Mouse (Mus musculus) cerebellum, adult 9-11 months (tissue): ENCODE results near the gene Car5a.

Source experiments
- DNase-seq: peaks from one replicate; pipeline ENCODE4 v3.0.0; 2022

The Car5a gene

GRCm38 (mm10) chr8:121905420-121905819, 39.3 kb downstream of the Car5a start:
- peak; percentile 44 for DNase-seq

- DNase-seq: no peak
Observed at GRCm38 (mm10) chr8:121904999-121905398, 39.7 kb downstream of the Car5a start.

GRCm38 (mm10) chr8:121903977-121904376, 40.7 kb downstream of the Car5a start:
- peak; percentile 75 for DNase-seq

DNA sequence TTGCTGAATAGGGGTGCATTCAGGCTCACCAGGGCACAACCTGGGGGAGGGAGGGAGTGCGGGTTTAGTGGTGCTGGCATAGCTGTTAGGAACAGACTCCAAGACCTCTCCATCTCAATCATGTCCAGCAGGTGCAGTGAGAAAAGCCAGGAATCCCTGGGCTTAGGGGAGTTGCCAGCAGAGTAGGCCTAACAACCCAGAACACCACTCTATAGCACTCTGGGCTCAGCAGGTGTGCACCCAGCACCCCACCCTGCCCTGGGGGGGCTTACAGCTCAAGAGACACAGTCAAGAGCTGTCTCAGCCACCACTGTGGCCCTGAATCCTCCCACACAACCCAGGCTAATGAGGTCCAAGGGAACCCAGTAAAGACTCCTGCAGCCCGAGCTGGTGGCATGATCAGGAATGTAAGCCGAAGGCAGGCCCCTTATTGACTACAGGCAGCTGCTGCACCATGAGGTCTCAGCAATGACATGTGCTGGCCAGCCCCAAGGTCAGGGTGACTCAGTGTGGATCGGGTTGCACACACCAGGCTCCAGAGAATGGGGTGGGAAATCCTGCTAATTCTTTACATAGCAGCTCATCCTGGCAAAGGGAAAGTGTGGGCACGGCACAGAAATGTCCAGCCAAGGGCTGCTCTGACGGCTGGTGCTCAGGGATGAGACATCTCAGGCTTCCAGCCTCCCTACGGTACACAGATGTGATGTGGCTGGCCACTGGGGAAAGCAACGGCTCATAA, 43.0 kb downstream of the Car5a start:
- DNase-seq: peak; percentile 60

DNA sequence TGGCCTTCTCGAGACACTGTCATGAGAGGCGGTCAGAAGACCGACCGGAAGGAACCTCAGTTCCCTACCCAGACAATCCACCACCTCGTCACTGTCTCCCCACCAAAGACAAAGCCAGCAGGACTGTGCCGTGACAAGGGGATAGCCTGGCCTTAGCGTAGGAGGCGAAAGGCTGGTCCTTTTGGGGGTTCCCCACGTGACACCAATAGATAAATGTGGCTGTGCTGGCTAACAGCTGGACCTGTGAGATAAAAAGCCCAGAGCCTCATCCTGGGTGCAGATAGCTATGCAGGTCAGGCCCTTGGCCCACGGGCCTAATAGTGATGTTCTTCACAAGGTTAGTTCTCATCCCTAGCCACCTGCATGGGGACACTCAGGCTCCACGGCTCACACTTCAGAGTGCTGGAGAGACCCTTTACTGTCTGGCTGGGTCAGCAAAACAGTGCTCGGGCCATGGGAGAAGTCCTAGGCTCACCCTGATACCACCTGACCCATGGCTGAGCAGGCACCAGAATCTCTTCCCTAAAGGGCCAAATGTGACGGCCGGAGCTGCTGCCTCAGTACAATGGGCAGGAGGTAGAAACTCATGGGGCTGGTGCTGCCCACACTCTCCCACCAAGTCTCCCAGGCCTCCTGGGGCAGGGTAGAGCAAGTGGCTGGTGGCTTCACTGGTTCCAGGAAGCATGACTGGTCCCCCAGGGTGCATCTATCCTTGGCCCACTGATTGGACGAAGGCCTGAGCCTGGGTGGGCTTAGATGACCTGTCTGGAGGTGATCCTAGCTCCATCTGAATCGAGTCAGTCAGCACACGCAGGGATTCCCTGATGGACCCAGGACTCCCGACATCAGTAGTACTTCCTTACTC, 45.3 kb downstream of the Car5a start:
- DNase-seq: peak; percentile 34

DNA sequence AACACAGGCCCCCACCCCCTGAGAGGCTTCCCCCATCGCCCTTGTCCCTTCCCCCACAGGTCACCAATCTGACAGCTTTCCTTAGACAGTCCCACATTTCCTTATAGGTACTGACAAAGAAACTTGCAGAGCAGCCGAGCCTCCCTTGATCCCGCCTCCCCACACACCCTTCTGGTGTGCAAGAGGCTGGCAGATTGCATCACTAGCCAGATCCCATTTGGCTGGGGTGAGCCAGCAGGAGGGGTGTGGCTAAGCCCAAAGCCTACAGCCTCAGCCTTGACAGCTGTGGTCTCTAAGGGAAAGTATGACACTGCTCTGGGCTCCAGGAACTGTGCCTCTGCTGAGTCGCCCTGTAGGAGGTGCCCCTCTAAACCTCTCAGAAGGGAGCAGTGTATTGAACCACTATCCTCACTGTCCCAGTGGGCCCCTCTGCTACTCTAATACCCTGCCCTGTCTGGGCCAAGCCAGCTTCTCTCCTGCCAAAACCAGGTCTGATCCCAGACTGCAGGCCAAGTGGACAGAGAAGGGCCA, 46.2 kb downstream of the Car5a start:
- peak; percentile 78 for DNase-seq

DNA sequence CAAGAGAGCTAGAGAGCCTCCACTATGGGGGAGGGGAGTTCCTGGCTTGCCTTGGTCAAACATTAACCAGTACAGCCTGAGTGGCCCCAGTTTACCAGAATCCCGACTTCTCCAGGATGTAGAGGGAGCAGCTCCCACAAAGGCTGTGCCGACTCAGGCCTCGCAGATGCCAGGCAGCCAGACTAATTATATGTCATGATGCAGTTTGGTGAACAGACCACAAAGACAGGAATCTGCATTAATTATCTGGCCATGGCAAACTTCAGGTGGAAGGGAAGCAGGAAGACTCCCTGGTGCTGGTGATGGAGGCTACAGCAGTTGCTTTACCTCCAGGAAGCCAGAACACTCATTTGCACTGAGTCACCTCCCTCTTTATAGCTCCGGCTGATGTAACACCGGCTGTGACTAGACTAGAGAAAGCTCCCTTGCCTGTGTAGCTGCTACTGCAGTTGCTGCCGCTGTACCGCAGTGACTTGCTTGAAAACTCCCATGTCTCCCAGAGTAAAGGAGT, 46.8 kb downstream of the Car5a start:
- peak; percentile 52 for DNase-seq

- DNase-seq: no peak
Observed at GRCm38 (mm10) chr8:121897205-121897604, 47.5 kb downstream of the Car5a start.

DNA sequence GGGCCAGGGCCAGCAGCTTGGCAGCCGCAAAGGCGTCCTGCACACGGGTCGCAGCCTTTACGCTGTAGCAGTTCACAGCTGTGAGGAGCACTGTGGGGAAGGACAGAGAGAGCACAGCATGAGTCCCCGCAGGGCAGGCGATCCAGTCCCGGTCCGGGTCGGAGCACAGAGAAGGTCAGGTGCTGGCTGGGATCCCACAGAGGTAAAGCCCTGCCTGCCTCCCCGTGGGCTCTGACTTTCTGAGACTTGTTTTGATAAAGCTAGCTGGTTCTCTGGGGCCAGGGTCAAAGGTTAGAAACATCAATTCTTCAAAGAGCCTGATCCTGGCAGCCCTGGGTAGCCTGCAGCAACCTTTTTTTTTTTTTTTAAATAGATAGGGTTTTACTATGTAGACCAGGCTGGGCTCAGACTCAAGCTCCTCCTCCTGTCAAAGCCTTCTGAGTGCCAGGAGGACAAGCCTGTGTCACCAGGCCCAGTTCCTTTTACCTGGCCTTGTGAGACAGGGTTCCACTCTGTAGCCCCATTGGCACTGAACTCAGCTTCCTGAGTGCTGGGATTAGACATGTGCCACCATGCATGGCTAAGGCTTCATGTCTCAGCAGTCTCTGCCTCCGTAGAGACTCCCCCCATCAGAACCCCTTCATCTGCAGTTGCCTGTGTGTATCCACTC, 48.1 kb downstream of the Car5a start:
- DNase-seq: no peak

GRCm38 (mm10) chr8:121895910-121896309, 48.8 kb downstream of the Car5a start:
- no peak for DNase-seq

DNA sequence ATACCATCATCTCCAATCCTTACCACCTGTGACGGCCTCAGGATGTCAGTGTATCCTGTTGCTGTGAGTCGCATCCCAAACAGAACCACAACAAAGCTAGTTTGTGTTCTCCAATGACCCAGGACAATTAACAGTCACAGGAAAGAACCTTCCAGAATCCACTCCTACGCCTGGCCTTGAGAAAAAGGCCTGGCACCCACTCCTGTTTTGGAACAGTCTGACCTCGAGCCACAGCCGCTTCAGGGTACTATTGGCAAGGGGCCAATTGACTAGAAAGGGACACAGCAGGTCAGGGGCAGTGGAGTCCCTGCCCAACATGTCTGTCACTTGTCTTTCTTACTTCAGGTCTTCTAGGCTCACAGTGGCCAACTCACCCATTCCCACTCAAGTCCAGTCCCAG, 51.8 kb downstream of the Car5a start:
- DNase-seq: no peak

DNA sequence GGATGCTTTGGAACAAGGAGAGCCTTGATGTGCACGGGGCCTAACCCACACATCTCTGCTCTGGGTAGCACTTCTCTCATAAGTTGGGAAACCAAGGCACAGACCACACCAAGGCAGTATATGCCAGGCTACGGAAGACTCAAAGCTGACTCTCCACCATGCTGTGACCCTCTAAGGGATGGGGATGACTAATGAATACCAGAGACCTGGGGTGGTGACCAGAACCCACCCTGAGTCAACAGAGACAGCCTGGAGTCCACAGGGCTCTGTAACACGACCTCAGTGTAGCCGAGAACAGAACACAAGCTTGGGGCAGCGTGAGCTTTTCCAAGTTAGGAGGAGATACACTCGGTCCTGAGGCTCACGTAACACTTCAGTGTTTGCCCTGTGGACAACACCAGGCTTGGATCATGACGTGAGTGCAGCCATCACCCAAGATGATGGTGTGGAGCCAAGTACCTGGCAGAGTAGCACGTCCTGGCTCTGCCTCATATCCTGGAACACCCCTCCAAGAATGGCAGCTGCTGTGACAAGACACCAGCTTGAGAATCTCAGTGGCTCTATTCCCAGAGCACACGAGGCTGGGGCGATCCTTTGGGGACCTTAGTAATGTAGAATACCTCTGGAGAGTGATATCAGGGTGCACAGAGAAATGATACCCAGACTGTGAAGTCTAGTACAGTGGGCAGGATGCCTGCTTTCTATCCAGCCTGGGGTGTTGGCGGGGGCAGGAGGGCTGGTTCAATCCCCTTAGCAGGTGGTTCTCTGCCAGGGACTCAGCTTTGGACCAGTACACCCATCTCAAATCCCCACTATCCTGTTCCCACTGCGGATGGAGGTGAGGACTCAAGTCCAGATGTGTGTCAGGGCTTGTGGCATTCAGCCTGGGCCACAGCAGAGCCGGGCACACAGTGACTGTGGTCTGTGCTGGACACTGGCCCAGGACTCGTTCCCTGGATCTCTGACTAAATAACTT, 54.6 kb downstream of the Car5a start:
- peak; percentile 45 for DNase-seq

DNA sequence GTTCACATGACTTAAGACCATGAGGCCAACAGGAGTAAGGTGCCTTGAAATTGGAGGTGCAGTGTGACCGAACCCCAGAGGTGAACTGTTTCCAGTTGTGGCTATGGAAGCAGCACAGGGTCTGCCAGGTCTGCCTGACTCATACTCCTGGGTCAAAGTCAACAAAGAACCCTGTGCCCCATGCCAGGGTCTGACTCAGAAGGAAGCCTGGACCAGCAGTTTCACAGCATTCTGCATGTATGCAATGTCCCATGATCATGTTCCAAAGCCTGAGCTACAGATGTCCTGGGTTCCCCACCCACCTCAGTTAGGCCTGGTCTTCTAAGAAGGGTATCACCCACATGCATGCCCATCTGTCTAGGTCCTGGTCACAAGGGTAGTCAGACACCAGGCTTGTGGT, 55.4 kb downstream of the Car5a start:
- DNase-seq: no peak

DNA sequence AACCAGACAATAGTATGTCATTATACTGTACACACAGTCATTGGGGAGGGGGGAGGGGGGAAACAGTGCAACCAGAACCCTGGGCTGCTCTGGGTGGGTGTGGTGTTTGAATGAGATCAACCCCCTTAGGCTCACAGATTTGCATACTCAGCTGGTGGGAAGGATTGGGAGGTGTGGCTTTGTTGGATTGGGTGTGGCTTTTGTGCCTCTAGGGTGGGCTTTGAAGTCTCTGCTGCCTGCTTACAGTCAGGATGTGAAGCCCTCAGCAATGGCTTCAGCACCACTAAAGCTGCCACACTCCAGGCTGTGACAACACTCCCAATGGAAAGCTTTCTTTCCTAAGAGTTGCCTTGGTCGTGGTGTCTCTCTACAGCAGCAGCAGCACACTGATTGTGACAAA, 57.2 kb downstream of the Car5a start:
- no peak for DNase-seq

GRCm38 (mm10) chr8:121885433-121885832, 59.3 kb downstream of the Car5a start:
- peak; percentile 40 for DNase-seq

DNA sequence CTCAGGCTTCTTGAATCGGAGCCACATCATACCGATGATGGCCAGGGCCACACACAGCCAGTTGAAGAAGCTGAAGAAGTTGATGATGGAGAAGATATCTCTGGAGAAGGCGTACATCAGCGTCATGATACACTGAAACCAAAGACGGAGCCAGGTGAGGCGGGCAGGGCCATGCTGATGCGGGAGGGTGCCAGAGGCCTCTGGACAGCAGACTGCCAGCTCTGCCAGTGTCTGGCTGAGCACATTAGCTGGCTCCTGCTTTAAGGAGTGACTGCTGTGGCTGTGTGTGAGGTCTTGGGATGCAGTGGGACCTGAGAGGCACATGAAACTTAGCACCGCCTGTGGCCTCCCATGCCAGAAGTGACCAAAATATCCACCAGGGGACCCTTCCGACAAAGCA, 59.7 kb downstream of the Car5a start:
- no peak for DNase-seq

DNA sequence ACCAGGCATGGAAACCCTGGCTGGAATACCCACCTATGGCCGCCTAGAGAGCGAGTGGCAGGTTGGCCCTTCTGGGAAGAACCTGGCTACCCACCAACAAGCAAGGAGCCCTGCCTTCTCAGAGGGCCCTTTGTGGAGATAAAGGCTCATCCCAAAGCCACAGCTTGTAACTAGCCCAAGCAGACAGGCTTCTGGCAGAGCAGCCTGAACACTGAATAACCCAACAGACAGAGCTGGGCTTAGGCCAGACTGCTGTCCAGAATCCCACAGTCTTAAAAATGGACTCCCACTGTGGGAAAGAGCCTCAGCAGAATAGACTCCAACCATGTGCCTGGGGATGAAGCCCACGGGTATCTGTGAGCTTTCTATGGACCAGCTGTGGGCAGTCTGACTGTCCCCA, 60.5 kb downstream of the Car5a start:
- DNase-seq: peak; percentile 45

GRCm38 (mm10) chr8:121881921-121882320, 62.8 kb downstream of the Car5a start:
- DNase-seq: no peak

- no peak for DNase-seq
Observed at GRCm38 (mm10) chr8:121880818-121881217, 63.9 kb downstream of the Car5a start.

GRCm38 (mm10) chr8:121879712-121880111, 65.0 kb downstream of the Car5a start:
- no peak for DNase-seq

- no peak for DNase-seq
Observed at GRCm38 (mm10) chr8:121877828-121878480, 66.8 kb downstream of the Car5a start.
